Comparison of ENCODE assay signal across 8 mouse cellular contexts in genomic region chr3:88832388-88832787, GRCm38 (mm10). TPM values are rescaled to one million over a fixed set of nuclear protein-coding genes. Genes with fewer than 3 reads are reported as not detected.
DNase-seq lines count a peak whose midpoint lies in the region; ATAC-seq lines count a peak whose summit lies in the region.
"Not testable (repeated sequence)": the region's sequence is repeated elsewhere in the genome, so short reads cannot be mapped to it uniquely, and the experiment has no call there.

No protein-coding gene starts in this region.

- not testable (repeated sequence) for H3K9me3 ChIP-seq in forebrain, embryonic 16.5 days (ENCODE audit: control insufficient read depth, low read length); limb, embryonic 15.5 days; midbrain, embryonic 15.5 days

- WGBS in forebrain, embryonic 16.5 days, result under 1% methylated on average over 11 of the region's 14 CpGs
- WGBS in limb, embryonic 15.5 days, result 2% methylated on average over 14 of the region's 14 CpGs
- 1% methylated on average over 14 of the region's 14 CpGs for WGBS in midbrain, embryonic 15.5 days

- not testable (repeated sequence) for H3K9ac ChIP-seq in forebrain, embryonic 16.5 days (replicated peaks; ENCODE audit: low read depth, low read length); limb, embryonic 15.5 days; midbrain, embryonic 15.5 days

- peak; percentile 67 for ATAC-seq in CD4-positive, CD25-positive, alpha-beta regulatory T cell, adult 4 months
- peak; percentile 79 for ATAC-seq in forebrain, embryonic 16.5 days
- ATAC-seq in limb, embryonic 15.5 days (ENCODE audit: insufficient number of reproducible peaks, low FRiP score, low TSS enrichment, low read depth), result peak; percentile 59; the same call in 1 of the 2 replicates
- peak; percentile 90 for ATAC-seq in midbrain, embryonic 15.5 days (replicated peaks)

- 0 out of 2 replicates have a peak overlapping the region, but pooled peaks have one; percentile 53 for H3K27ac ChIP-seq in forebrain, embryonic 16.5 days (ENCODE audit: low read length)
- not testable (repeated sequence) for H3K27ac ChIP-seq in limb, embryonic 15.5 days
- H3K27ac ChIP-seq in midbrain, embryonic 15.5 days, result peak overlapping the region; percentile 47; the same call in 1 of the 2 replicates

- not testable (repeated sequence) for H3K4me1 ChIP-seq in forebrain, embryonic 16.5 days (replicated peaks; ENCODE audit: control insufficient read depth, insufficient read depth, low read length); limb, embryonic 15.5 days; midbrain, embryonic 15.5 days

- H3K4me2 ChIP-seq in forebrain, embryonic 16.5 days (ENCODE audit: low read length), result peak overlapping the region; percentile 20
- H3K4me2 ChIP-seq in limb, embryonic 15.5 days, result not testable (repeated sequence)
- peak overlapping the region; percentile 53; the same call in 1 of the 2 replicates for H3K4me2 ChIP-seq in midbrain, embryonic 15.5 days

- H3K4me3 ChIP-seq in forebrain, embryonic 16.5 days (replicated peaks; ENCODE audit: low read length), result peak overlapping the region; percentile 38
- H3K4me3 ChIP-seq in limb, embryonic 15.5 days, result not testable (repeated sequence)
- peak overlapping the region; percentile 55 for H3K4me3 ChIP-seq in midbrain, embryonic 15.5 days

- intact Hi-C loops in heart, postnatal 10 days (cut with DNase I), result not testable (repeated sequence)

- not testable (repeated sequence) for H3K27me3 ChIP-seq in forebrain, embryonic 16.5 days (replicated peaks; ENCODE audit: control insufficient read depth, insufficient read depth, low read length); limb, embryonic 15.5 days; midbrain, embryonic 15.5 days (replicated peaks)

- peak; percentile 70 to 77 for DNase-seq in cerebellum, adult 18-20 months
- DNase-seq in heart, postnatal 10 days, result peak; percentile 54 to 60
- peak; percentile 54 for DNase-seq in kidney, postnatal 14 days
- DNase-seq in spleen, adult 12 weeks (ENCODE audit: low spot score), result peak; percentile 63

- not testable (repeated sequence) for H3K36me3 ChIP-seq in forebrain, embryonic 16.5 days (ENCODE audit: control insufficient read depth, insufficient read depth); limb, embryonic 15.5 days; midbrain, embryonic 15.5 days (replicated peaks)

RNA-seq across cellular contexts. Expression of gene Gon4l, which starts 2.6 kb away (rescaled TPM):
- polyA plus RNA-seq in CD4-positive, CD25-positive, alpha-beta regulatory T cell, adult 4 months (2017; shearing (Covaris generic)), result 10 to 100 TPM; 17.0 to 19.3 TPM
- 13.6 and 17.3 TPM in 2 replicates for polyA plus RNA-seq in forebrain, embryonic 16.5 days (2015; fragmentation: Nextera tagmentation; extraction: Ambion mirVana)
- 10 to 100 TPM; 25.4 to 33.6 TPM for total RNA-seq in heart, postnatal 10 days (2021)
- polyA plus RNA-seq in limb, embryonic 15.5 days (2015; fragmentation: Nextera tagmentation; extraction: Ambion mirVana), result 8.5 and 9.9 TPM in 2 replicates
- 13.8 and 14.6 TPM in 2 replicates for polyA plus RNA-seq in midbrain, embryonic 15.5 days (2015; fragmentation: Nextera tagmentation; extraction: Ambion mirVana)

RNA-seq across cellular contexts. Expression of gene Syt11, which starts 57.4 kb away (rescaled TPM):
- polyA plus RNA-seq in CD4-positive, CD25-positive, alpha-beta regulatory T cell, adult 4 months (2017; shearing (Covaris generic)), result 100 to 1,000 TPM in 1 of 2 experiments, 10 to 100 TPM in 1; 82.0 to 119 TPM
- 231 and 248 TPM in 2 replicates for polyA plus RNA-seq in forebrain, embryonic 16.5 days (2015; fragmentation: Nextera tagmentation; extraction: Ambion mirVana)
- total RNA-seq in heart, postnatal 10 days (2021), result 1 to 10 TPM; 5.7 to 6.7 TPM
- polyA plus RNA-seq in limb, embryonic 15.5 days (2015; fragmentation: Nextera tagmentation; extraction: Ambion mirVana), result 16.9 and 17.5 TPM in 2 replicates
- polyA plus RNA-seq in midbrain, embryonic 15.5 days (2015; fragmentation: Nextera tagmentation; extraction: Ambion mirVana), result 204 and 208 TPM in 2 replicates
